Mouse (Mus musculus) midbrain, embryonic 15.5 days (tissue): ENCODE data around the gene Vill. TPM values are rescaled to one million over a fixed set of nuclear protein-coding genes. Genes with fewer than 3 reads are reported as not detected.

Experiments used
- ATAC-seq: fragments of 200-750 bp; cut with Nextera tagmentation; replicated peaks from 2 replicates; pipeline ENCODE4 v1.8.0; 2017; ENCODE audit warnings: moderate TSS enrichment
- H3K27ac ChIP-seq: fragments of 300-500 bp; sonication (generic); 2 replicates; pipeline ENCODE4 v1.5.1; 2015; ENCODE audit warnings: mild to moderate bottlenecking, inconsistent platforms
- H3K27me3 ChIP-seq: fragments of 300-500 bp; sonication (generic); replicated peaks from 2 replicates; pipeline ENCODE4 v1.6.1; 2015; ENCODE audit warnings: inconsistent platforms
- H3K36me3 ChIP-seq: fragments of 300-500 bp; sonication (generic); replicated peaks from 2 replicates; pipeline ENCODE4 v1.6.1; 2015; ENCODE audit warnings: inconsistent platforms
- H3K4me1 ChIP-seq: fragments of 300-500 bp; sonication (generic); 2 replicates; pipeline ENCODE4 v1.6.1; 2015; ENCODE audit warnings: inconsistent platforms
- H3K4me2 ChIP-seq: fragments of 300-500 bp; sonication (generic); 2 replicates; pipeline ENCODE4 v1.6.1; 2015; ENCODE audit warnings: inconsistent platforms, mild to moderate bottlenecking, moderate library complexity
- H3K4me3 ChIP-seq: fragments of 300-500 bp; sonication (generic); 2 replicates; pipeline ENCODE4 v1.5.1; 2015; ENCODE audit warnings: mild to moderate bottlenecking, inconsistent platforms
- H3K9ac ChIP-seq: fragments of 300-500 bp; sonication (generic); 2 replicates; pipeline ENCODE4 v1.6.1; 2015; ENCODE audit warnings: mild to moderate bottlenecking, inconsistent platforms
- H3K9me3 ChIP-seq: fragments of 300-500 bp; sonication (generic); 2 replicates; pipeline ENCODE4 v1.6.1; 2016; ENCODE audit warnings: inconsistent platforms
- WGBS: fragments of 180-500 bp; shearing (Covaris S2); methylation state at CpG from one replicate; pipeline ENCODE4 v1.1.7; 2015; ENCODE audit warnings: mixed read lengths; 5-methylcytosine and 5-hydroxymethylcytosine counted together
- microRNA-seq: library from miRNA; unstranded; fragments of <30 nt; microRNA quantifications from one replicate; pipeline ENCODE4, GENCODE M21; 2016
- polyA plus RNA-seq: library from polyadenylated mRNA; unstranded; fragments of >200 nt; fragmentation: Nextera tagmentation; extraction: Ambion mirVana; gene quantifications from 2 replicates; pipeline ENCODE4 v1.2.1, GENCODE M21; 2015

The Vill gene
- polyA plus RNA-seq, 1 experiment from 2014 or later = 3.0 TPM

GRCm38 (mm10) chr9:119109685-119110353 lies 57.2 kb downstream of the Vill start:
- H3K27me3 ChIP-seq = no peaks in the 10 kb centered on the region
- WGBS = 49% methylated on average over 12 of the region's 12 CpGs
- no peak overlapping the region for H3K27ac ChIP-seq
- H3K4me2 ChIP-seq = no peak overlapping the region
- H3K4me1 ChIP-seq = no peaks in the 10 kb centered on the region
- no peaks in the 10 kb centered on the region for H3K9me3 ChIP-seq
- no peak overlapping the region for H3K4me3 ChIP-seq
- ATAC-seq = no peak
- no peaks in the 10 kb centered on the region for H3K36me3 ChIP-seq
- no peak overlapping the region for H3K9ac ChIP-seq

DNA sequence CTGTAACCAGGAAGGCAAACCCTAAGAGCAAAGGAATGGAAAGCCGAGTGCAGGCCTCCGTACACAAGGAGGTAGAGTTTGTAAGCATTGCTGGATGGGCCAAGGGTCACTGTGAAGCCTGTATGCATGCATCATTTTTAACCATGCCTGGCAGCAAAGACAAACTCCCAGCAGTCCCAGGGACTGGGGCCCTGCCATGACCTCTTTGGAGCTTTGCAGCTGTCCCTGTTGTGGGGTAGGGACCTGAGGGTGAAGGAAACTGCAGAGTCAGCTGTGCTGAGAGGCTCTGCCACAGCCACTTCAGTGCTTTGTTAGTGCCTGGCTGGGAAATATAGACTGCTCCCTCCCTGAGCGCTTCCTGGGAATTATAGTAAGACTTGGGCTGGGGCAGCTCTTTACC lies 58.1 kb downstream of the Vill start:
- Histone ChIP-seq H3K4me1 (no peaks in the 10 kb centered on the region), H3K9ac (no peak overlapping the region), H3K36me3 (no peaks in the 10 kb centered on the region), H3K9me3 (no peaks in the 10 kb centered on the region), H3K27ac (no peak overlapping the region), H3K4me2 (no peak overlapping the region), H3K27me3 (no peaks in the 10 kb centered on the region), H3K4me3 (no peak overlapping the region)
- ATAC-seq = no peak
- 45% methylated on average over 3 of the region's 3 CpGs for WGBS

DNA sequence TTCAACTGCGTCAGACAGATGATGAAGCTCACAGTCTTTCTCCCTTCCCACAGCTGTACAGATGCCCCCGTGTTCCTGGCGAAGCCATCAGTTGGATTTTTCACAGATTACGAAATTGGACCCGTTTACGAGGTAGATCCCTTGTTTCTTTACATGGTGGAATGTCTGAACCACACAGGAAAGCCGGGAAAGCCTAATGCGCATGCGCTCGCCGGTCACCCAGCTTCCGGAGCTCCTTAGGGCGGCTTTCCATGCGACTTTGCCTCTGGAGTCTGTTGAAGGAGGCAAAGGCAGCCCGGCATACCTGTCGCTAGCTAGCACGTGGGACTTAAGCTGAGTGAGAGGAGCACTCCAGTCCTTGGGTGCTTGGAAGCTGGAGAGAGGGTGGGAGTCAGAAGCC lies 62.3 kb downstream of the Vill start:
- no peak for ATAC-seq
- no peak overlapping the region for H3K27ac ChIP-seq
- no peaks in the 10 kb centered on the region for H3K9me3 ChIP-seq
- no peak overlapping the region for H3K4me3 ChIP-seq
- WGBS = 84% methylated on average over 17 of the region's 17 CpGs
- no peak overlapping the region for H3K9ac ChIP-seq
- H3K36me3 ChIP-seq = no peaks in the 10 kb centered on the region
- H3K27me3 ChIP-seq = no peaks in the 10 kb centered on the region
- H3K4me2 ChIP-seq = no peak overlapping the region
- no peaks in the 10 kb centered on the region for H3K4me1 ChIP-seq

GRCm38 (mm10) chr9:119119409-119120167 lies 67.0 kb downstream of the Vill start:
- 88% methylated on average over 19 of the region's 19 CpGs for WGBS
- H3K36me3 ChIP-seq = no peaks in the 10 kb centered on the region
- no peak overlapping the region for H3K4me3 ChIP-seq
- no peak overlapping the region for H3K27ac ChIP-seq
- H3K9me3 ChIP-seq = no peaks in the 10 kb centered on the region
- no peaks in the 10 kb centered on the region for H3K4me1 ChIP-seq
- no peak overlapping the region for H3K4me2 ChIP-seq
- no peaks in the 10 kb centered on the region for H3K27me3 ChIP-seq
- ATAC-seq = no peak
- H3K9ac ChIP-seq = no peak overlapping the region

- Histone ChIP-seq H3K9me3 (no peaks in the 10 kb centered on the region), H3K4me1 (no peaks in the 10 kb centered on the region), H3K9ac (no peak overlapping the region), H3K4me3 (no peak overlapping the region), H3K27me3 (no peaks in the 10 kb centered on the region), H3K36me3 (no peaks in the 10 kb centered on the region), H3K4me2 (no peak overlapping the region), H3K27ac (no peak overlapping the region)
- 76% methylated on average over 3 of the region's 3 CpGs for WGBS
- ATAC-seq = no peak
These were observed 67.6 kb downstream of the Vill start for GRCm38 (mm10) chr9:119120168-119120560.

Small RNA genes lying within 50 kb of the gene (microRNA-seq; reads per million reads assigned to microRNA genes)
- gene Mir26a-1 = 5.1 reads per million, percentile 23 among the genes with 10 or more reads in this experiment

Other genes with a start within 250 kb of the Vill start
- gene Ctdspl, start 126.3 kb upstream of the Vill start, polyA plus RNA-seq = 7.5 and 8.3 TPM in 2 replicates
- 15.6 and 16.4 TPM in 2 replicates for gene Plcd1, start 40.7 kb downstream of the Vill start, polyA plus RNA-seq
- 0.94 and 1.0 TPM in 2 replicates for gene Dlec1, start 49.7 kb downstream of the Vill start, polyA plus RNA-seq
- 2.2 and 3.5 TPM in 2 replicates for gene Acaa1b, start 104.3 kb downstream of the Vill start, polyA plus RNA-seq
- not detected in 2 replicates for gene Gm47289, start 106.4 kb downstream of the Vill start, polyA plus RNA-seq
- gene Slc22a13, start 156.3 kb downstream of the Vill start, polyA plus RNA-seq = not detected in 2 replicates